Mouse (Mus musculus): ENCODE results near the gene Gm11172.
"Not testable (repeated sequence)": the region's sequence is repeated elsewhere in the genome, so short reads cannot be mapped to it uniquely, and the experiment has no call there.

The Gm11172 gene

DNA sequence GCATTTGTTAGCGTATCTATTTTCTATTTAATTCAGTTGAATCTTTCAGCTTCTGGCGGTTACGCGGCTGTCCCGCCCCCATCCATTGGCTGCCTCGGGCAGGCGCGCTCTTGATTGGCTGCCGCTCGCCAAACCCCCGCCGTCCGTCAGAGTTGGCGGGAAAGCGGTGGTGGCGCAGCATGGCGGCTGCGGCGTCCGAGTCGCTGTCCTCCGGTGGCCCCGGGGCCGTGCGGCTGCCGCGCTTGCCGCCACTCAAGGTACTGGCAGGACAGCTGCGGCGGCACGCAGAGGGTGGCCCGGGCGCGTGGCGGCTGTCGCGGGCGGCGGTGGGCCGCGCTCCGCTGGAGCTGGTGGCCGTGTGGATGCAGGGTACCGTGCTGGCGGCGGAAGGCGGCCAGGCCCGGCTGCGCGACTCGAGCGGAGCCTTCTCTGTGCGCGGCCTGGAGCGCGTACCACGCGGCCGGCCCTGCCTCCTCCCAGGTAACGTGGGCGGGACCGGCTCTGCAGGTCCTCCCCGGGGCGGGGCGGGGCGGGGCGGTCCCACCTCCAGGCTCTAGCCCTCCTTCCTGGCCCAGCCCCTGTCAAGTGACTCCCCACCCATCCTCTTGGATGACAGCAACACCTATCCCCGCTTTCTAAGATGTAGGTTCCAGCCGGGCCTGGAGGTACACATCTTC lies 22.3 kb downstream of the Gm11172 start, which contains the start of gene Rmi2:
Gene Rmi2, plus strand, starts transcription at position 149 of the 677 bp plus-strand sequence.
- peak; percentile 92 for DNase-seq

GRCm38 (mm10) chr16:10836388-10836787 lies 23.7 kb downstream of the Gm11172 start:
- DNase-seq: peak; percentile 72

DNA sequence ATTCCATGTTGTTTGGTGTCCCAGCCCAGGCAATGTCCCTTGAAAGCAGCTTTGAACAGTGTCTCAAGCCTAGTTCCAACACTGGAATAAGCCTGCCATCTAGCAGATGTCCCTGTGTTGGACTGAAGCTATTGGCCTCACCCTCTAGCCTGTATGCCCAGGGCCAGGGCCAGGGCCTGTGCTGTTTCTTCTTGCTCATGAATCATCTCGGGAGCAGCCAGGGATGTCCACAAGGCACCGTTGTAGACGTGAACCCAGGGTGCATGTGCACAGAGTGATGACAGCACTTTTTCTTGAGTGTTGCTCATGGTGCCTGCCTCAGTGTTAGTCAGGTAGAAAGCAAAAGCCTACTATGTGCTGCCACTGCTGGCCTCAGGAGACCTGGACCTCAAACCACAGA lies 24.5 kb downstream of the Gm11172 start:
- DNase-seq: no peak

DNA sequence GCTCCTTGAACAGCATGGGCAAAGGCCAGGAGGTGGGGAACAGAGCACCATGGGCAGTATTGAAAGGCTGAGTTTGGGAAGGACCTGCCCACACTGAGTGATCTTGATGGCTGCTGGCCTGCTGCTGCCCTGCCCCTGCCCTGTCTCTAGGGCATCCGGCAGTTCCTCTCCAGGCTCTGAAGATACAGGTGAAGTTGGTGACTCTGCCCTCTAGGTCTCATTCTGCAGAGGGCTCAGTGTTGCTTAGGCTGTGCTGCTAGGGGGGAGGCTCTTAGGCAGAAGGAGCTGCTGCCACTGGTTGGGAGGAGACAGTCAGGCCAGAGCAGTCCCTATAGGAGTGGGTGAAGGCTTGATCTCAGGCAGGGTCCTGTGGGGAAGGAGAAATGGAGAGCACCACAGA lies 25.2 kb downstream of the Gm11172 start:
- peak; percentile 74 for DNase-seq

DNA sequence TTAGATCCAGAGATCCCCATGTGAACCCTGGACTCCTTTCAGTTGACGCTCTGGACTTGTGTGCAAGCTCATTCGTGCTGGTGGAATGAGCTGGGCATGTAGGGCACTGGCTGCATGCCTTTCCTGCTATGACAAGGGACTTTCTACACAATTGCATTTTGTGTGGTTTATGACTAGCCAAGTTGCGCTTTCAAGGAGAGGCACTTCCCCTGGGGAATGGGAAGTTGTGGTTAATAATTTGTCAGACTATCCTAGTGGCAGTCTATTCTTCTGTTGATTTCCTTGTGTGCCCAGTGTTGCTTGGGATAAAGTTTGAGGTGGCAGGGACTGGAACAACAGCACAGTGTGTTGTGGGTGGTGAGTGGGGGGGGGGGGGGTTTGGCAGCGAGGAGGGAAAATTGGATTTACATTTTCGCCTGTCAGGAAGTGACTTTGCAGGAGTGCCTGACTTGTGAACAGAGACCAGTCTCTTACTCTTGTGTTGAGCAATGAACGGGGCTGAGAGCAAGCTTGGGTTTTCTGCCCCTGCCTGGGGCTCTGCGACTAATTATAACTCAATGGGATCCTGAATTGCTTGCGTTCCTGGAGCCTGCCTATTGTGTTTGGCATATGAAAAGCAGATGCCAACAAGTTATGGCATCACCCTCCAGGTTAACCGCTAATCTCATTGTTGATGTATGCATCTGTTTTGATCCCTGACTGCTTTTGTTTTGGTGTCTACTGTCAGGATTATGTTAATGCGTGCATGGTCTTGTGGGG lies 26.0 kb downstream of the Gm11172 start:
- no peak for DNase-seq

DNA sequence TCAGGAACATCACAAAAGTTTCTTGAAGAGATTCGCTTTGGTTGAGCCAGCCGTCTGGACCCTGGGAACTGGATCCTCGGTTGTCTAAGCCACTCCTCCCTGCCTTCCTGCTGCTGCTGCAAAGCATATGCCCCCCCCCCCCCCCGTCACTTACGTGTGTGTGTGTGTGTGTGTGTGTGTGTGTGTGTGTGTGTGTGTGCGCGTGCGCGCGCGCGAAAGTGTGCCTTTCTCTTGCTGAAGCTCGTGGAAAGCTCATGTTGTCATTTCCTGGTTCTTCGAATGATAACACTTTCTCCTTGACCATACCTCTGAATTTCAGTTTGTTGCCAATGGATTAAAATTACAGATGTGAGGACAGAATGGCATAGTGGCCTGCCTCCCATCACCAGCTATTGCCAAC lies 27.3 kb downstream of the Gm11172 start:
- DNase-seq: no peak

DNA sequence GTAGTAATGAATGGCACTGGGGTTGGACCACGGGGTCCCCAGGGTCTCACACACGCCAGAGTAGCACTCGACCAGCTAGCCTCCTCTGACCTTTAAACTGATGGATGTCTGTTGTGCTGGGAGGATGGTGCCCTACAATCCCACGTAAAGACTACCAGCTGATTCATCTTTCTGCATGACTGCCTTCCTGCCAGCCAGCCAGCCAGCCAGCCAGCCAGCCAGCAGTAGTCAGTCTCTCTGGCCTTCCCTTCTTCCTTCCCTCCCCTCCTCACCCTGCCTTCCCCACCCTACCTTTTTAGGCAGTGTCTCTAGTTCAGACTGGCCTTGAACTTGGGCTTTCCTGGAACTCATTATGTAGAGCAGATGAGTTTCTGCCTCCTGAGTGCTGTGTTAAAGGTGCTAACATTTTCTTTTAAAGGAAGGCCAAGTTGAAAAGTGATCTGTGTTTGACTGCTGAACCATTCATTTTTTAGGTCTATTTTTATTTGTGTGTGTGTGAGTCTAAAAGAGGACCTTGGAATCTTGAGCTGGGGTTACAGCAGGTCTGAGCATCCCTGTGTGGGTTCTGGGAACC lies 29.7 kb downstream of the Gm11172 start:
- no peak for DNase-seq

DNA sequence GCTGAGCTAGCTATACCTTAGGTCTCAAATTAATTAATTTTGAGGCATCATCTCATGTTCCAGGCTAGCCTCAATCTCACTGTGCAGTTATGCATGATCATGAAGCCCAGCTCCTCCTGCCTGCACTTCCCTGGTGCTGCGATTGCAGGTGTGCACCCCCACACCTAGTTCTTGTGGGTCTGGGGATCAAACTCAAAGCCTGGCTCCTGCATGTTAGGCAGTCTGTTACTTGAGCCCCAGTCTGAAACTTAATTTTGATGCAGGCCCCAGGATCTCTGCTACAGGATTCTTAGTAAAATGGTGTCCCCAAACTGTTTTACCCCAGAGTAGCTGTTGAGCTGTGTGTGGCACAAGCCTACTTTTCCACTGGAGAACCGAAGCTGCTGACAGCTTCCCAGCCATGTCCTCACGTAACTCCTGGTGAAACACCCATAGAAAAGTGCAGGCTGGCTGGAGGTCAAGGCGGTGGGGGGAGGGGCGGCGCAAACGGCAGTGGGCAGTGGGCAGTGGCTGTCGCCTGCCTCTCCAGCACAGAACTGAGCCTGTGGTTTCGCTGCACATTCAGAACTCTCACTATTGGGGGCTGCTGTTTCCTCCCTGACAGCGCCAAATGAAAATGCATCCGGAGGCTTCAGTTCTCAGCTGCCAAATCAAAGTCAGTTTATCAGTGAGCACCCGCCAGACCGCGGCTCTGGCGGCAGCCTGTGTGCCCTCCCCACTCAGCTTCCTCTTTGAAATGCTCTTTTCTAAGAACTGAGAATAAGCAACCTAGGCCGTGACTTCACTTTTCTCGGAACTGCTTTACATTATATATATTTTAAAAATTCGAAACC lies 31.0 kb downstream of the Gm11172 start:
- peak; percentile 79 for DNase-seq

GRCm38 (mm10) chr16:10844319-10844670 lies 31.6 kb downstream of the Gm11172 start:
- DNase-seq: no peak

- no peak for DNase-seq
Measured at GRCm38 (mm10) chr16:10845952-10846351, 33.2 kb downstream of the Gm11172 start.

GRCm38 (mm10) chr16:10846503-10846902 lies 33.8 kb downstream of the Gm11172 start:
- DNase-seq: peak; percentile 84

DNA sequence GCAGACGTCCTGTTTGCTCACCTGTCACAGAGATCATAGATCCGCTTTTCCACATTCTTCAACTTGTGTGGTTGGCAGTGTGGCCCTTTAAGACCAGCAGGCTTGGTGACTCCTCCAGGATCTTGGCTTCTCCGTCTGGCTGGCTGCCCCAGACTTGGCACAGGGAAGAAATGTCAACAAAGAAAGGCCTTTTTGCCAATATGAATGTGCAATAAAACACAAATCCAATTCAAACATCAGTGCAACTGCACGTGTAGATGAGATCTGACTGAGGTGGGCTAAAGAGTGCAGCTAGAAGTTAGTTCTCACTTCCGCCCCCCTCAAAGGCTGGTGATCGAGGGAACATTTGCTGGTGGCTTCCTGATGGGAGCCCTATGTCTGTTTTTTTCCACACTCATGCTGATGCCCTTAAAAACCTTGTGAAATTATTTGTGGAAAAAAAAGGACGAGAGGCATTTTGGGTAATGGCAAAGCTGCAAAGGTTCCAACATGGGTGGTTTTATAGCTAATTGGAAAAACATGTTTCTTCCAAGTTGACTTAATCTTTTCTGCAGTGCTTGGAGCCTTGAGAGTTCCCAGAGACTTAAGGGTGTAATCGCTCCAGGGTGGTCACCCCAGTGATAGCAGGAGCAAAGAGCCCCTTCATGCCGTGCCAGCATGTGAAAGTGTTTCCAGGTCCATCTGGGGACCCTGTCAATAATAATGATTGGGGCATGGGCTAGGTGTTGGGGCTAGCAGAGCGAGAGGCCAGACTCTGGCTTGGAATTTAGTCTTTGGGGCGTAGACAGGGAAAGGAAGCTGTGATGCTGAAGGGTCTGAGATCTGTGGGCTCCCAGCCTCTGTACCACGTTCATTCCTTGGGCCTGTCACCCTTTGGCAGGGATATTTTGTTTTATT lies 37.5 kb downstream of the Gm11172 start:
- no peak for DNase-seq

- DNase-seq: no peak
Measured at GRCm38 (mm10) chr16:10850905-10851304, 38.2 kb downstream of the Gm11172 start.

GRCm38 (mm10) chr16:10852216-10852615 lies 39.5 kb downstream of the Gm11172 start:
- not testable (repeated sequence) for DNase-seq

GRCm38 (mm10) chr16:10859726-10860245 lies 47.1 kb downstream of the Gm11172 start:
- DNase-seq: no peak

DNA sequence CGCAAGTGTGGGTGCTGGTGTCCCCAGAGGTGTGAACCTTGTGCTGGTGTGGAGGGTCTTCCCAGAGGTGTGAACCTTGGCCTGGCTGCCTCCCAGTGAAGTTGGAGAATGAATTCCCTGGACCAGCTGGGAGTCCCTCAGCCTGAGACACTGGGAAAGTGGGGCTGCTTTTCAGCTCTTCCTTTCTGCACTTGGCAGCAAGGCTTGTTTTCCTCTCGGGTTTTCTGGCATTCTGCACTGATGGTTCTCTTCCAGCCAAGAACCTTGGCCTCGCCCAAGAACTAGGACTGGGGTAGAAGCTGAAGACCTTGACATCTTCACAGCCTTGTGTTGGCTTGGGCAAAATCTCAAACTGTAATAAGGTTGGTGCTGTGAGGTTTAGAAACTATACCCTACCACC lies 48.7 kb downstream of the Gm11172 start:
- DNase-seq: no peak

All from thymus, postnatal 4 days (tissue).